Comparison of ENCODE assay signal across 7 mouse cellular contexts in genomic region chr15:77843494-77844041, GRCm38 (mm10). TPM values are rescaled to one million over a fixed set of nuclear protein-coding genes. Genes with fewer than 3 reads are reported as not detected.
DNase-seq lines count a peak whose midpoint lies in the region; ATAC-seq and TF ChIP-seq lines count a peak whose summit lies in the region.
"Not testable (repeated sequence)": the region's sequence is repeated elsewhere in the genome, so short reads cannot be mapped to it uniquely, and the experiment has no call there.

No protein-coding gene starts in this region.

- not testable (repeated sequence) for H3K27me3 ChIP-seq in embryonic facial prominence, embryonic 14.5 days (replicated peaks; ENCODE audit: control insufficient read depth, insufficient read depth, low read length); intestine, embryonic 16.5 days (replicated peaks; ENCODE audit: control insufficient read depth, insufficient read depth, low read length); liver, embryonic 11.5 days (replicated peaks; ENCODE audit: control insufficient read depth, insufficient read depth, low read length); stomach, postnatal 0 days (ENCODE audit: control insufficient read depth, insufficient read depth, low read length)

- H3K9me3 ChIP-seq in embryonic facial prominence, embryonic 14.5 days (ENCODE audit: control insufficient read depth, low read length); intestine, embryonic 16.5 days (ENCODE audit: control insufficient read depth, low read length); liver, embryonic 11.5 days (ENCODE audit: control insufficient read depth, low read length); stomach, postnatal 0 days (ENCODE audit: control insufficient read depth, low read length): not testable (repeated sequence)

- not testable (repeated sequence) for TF ChIP-seq EP300 in stomach, postnatal 0 days (optimal IDR thresholded peaks at IDR 0.05)

- WGBS in embryonic facial prominence, embryonic 14.5 days, result 64% methylated on average over 12 of the region's 13 CpGs
- 52% methylated on average over 12 of the region's 13 CpGs for WGBS in intestine, embryonic 16.5 days
- 59% methylated on average over 12 of the region's 13 CpGs for WGBS in liver, embryonic 11.5 days
- whole genome bisulfite sequencing in lung, adult 2 months, result 66% methylated on average over 13 of the region's 13 CpGs
- WGBS in stomach, postnatal 0 days, result 55% methylated on average over 12 of the region's 13 CpGs

- H3K4me3 ChIP-seq in embryonic facial prominence, embryonic 14.5 days (ENCODE audit: low read depth, low read length); intestine, embryonic 16.5 days (ENCODE audit: low read length); liver, embryonic 11.5 days (ENCODE audit: low read depth, low read length); lung, adult 2 months (replicated peaks; ENCODE audit: extremely low read depth, low read depth, low read length); stomach, postnatal 0 days (ENCODE audit: low read depth, low read length): not testable (repeated sequence)

- not testable (repeated sequence) for H3K27ac ChIP-seq in embryonic facial prominence, embryonic 14.5 days (replicated peaks; ENCODE audit: low read depth, low read length); liver, embryonic 11.5 days (ENCODE audit: low read depth, low read length)
- H3K27ac ChIP-seq in intestine, embryonic 16.5 days (ENCODE audit: low read length), result peak overlapping the region; percentile 81
- peak overlapping the region; percentile 30 for H3K27ac ChIP-seq in stomach, postnatal 0 days (replicated peaks)

- not testable (repeated sequence) for ATAC-seq in embryonic facial prominence, embryonic 14.5 days (ENCODE audit: low read depth); intestine, embryonic 16.5 days; liver, embryonic 11.5 days (replicated peaks; ENCODE audit: low FRiP score); stomach, postnatal 0 days (ENCODE audit: low FRiP score, low TSS enrichment)

- TF ChIP-seq POLR2A in lung, adult 2 months (IDR thresholded peaks at IDR 0.05; ENCODE audit: borderline replicate concordance, extremely low read depth, low read depth, low read length), result not testable (repeated sequence)

- H3K9ac ChIP-seq in embryonic facial prominence, embryonic 14.5 days (ENCODE audit: low read depth, low read length); intestine, embryonic 16.5 days (ENCODE audit: low read depth, low read length); liver, embryonic 11.5 days (ENCODE audit: low read depth, low read length); stomach, postnatal 0 days (ENCODE audit: low read length): not testable (repeated sequence)

- H3K4me1 ChIP-seq in embryonic facial prominence, embryonic 14.5 days (ENCODE audit: control insufficient read depth, insufficient read depth, low read length), result peaks cover 19% of the 10 kb centered on the region
- not testable (repeated sequence) for H3K4me1 ChIP-seq in intestine, embryonic 16.5 days (ENCODE audit: control insufficient read depth, insufficient read depth, low read length); stomach, postnatal 0 days (replicated peaks; ENCODE audit: control insufficient read depth, insufficient read depth)
- H3K4me1 ChIP-seq in liver, embryonic 11.5 days (replicated peaks; ENCODE audit: control insufficient read depth, insufficient read depth, low read length), result peaks cover 32% of the 10 kb centered on the region
- H3K4me1 ChIP-seq in lung, adult 2 months (ENCODE audit: control insufficient read depth, insufficient read depth, low read length), result peaks cover 10% of the 10 kb centered on the region

- not testable (repeated sequence) for TF ChIP-seq CTCF in lung, adult 2 months (IDR thresholded peaks at IDR 0.05; ENCODE audit: insufficient read depth, low read length); stomach, postnatal 0 days (IDR thresholded peaks at IDR 0.05; ENCODE audit: low read depth)

- H3K4me2 ChIP-seq in embryonic facial prominence, embryonic 14.5 days (ENCODE audit: low read depth, low read length), result 0 out of 2 replicates have a peak overlapping the region, but pooled peaks have one; percentile 70
- H3K4me2 ChIP-seq in intestine, embryonic 16.5 days (ENCODE audit: low read depth, low read length), result peak overlapping the region; percentile 60; the same call in 1 of the 2 replicates
- peak overlapping the region; percentile 99; the same call in 1 of the 2 replicates for H3K4me2 ChIP-seq in liver, embryonic 11.5 days
- H3K4me2 ChIP-seq in stomach, postnatal 0 days (replicated peaks; ENCODE audit: low read depth), result not testable (repeated sequence)

- DNase-seq in ES-CJ7 (ENCODE audit: low read depth, low spot score), result peak; percentile 96
- not testable (repeated sequence) for DNase-seq in embryonic facial prominence, embryonic 14.5 days (ENCODE audit: low spot score); liver, embryonic 11.5 days (ENCODE audit: low spot score); stomach, postnatal 0 days (ENCODE audit: low spot score)
- peak; percentile 51 for DNase-seq in lung, adult 2 months
- DNase-seq in lung, postnatal 36 days, result peak; percentile 81

- not testable (repeated sequence) for H3K36me3 ChIP-seq in embryonic facial prominence, embryonic 14.5 days (ENCODE audit: control insufficient read depth, insufficient read depth, low read length); intestine, embryonic 16.5 days (ENCODE audit: control insufficient read depth, insufficient read depth, low read length); liver, embryonic 11.5 days (ENCODE audit: control insufficient read depth, insufficient read depth, low read length); stomach, postnatal 0 days (ENCODE audit: control insufficient read depth, insufficient read depth, low read length)

RNA-seq across cellular contexts. Expression of gene Myh9, which starts 1.6 kb away (rescaled TPM):
- polyA plus RNA-seq in embryonic facial prominence, embryonic 14.5 days (2014; fragmentation: Nextera tagmentation; extraction: Ambion mirVana), result 48.8 and 53.7 TPM in 2 replicates
- 39.1 and 43.8 TPM in 2 replicates for polyA plus RNA-seq in intestine, embryonic 16.5 days (2015; fragmentation: Nextera tagmentation; extraction: Ambion mirVana)
- 49.8 and 53.0 TPM in 2 replicates for polyA plus RNA-seq in liver, embryonic 11.5 days (2014; fragmentation: Nextera tagmentation; extraction: Ambion mirVana)
- 133 and 162 TPM in 2 replicates for polyA plus RNA-seq in lung, adult 2 months (2012; rRNA removed)
- polyA plus RNA-seq in stomach, postnatal 0 days (2015; fragmentation: Nextera tagmentation; extraction: Ambion mirVana), result 27.9 and 32.9 TPM in 2 replicates
